Mouse (Mus musculus): Measurements from ENCODE around the gene Cox5a. TPM values are rescaled to one million over a fixed set of nuclear protein-coding genes. Genes with fewer than 3 reads are reported as not detected.

Gene Cox5a
- polyA plus RNA-seq, 1 experiment from 2014 or later = 1,689 TPM

DNA sequence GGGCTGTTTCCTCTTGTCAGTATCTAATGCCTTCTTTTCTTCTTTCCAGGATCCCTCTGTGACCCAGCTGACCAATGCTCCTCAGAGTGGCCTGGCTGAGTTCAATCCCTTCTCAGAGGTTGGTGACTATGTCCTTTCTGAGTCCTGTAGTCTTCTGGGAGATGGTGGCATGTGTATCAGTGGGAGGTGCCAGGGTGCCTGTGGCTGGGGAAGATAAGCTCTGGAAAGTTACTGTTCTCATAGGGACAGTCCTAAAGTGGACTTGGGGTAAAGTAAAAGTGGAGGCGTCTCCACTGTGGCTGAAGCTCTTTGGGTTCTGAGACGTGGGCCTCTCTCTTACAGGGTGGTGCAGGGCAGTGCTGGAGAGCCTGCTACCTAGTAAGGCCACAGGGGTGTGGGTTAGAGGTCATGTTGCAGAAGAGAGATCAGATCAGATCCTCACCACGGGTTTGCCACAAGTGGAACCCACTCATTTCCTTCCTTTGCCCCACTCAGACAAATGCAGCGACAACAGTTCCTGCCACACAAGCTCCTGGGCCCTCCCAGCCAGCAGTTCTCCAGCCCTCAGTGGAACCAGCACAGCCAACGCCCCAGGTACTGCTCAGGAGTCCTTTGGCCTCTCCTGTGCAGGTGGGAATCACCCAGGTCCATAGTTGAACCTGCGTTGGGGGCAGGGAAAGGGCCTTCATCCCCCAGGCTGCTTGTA lies 56.2 kb downstream of the Cox5a start:
- Histone ChIP-seq H3K4me3 (ENCODE audit: control insufficient read depth in 1 of 2, insufficient read depth in 1 of 2, low read depth in 1 of 2, low read length in 2 of 2) (no peak overlapping the region), H3K9ac (ENCODE audit: low read length) (no peak overlapping the region), H3K27ac (replicated peaks in 1 of 2; ENCODE audit: control insufficient read depth in 1 of 2, insufficient read depth in 1 of 2, low read depth in 2 of 2, low read length in 2 of 2) (no peak overlapping the region), H3K27me3 (ENCODE audit: control insufficient read depth, insufficient read depth, low read length) (no peaks in the 10 kb centered on the region), H3K4me1 (ENCODE audit: control insufficient read depth in 2 of 2, insufficient read depth in 2 of 2, low read length in 2 of 2) (peaks cover 0 to 2% of the 10 kb centered on the region in 2 experiments; a peak in 1 of 4 replicates), H3K36me3 (ENCODE audit: control insufficient read depth, insufficient read depth, low read length) (peaks cover 53% of the 10 kb centered on the region), H3K4me2 (ENCODE audit: low read length) (no peak overlapping the region), H3K9me3 (ENCODE audit: control insufficient read depth, low read length) (no peaks in the 10 kb centered on the region)
- WGBS = 74% methylated on average over 6 of the region's 6 CpGs
- ATAC-seq (ENCODE audit: insufficient number of reproducible peaks, insufficient read depth, low FRiP score, low read depth) = no peak

Other genes starting within 250 kb of the Cox5a start
- 18.5 and 21.1 TPM in 2 replicates for gene Ppcdc, start 81.2 kb upstream of the Cox5a start, polyA plus RNA-seq (2014; fragmentation: Nextera tagmentation; extraction: Ambion mirVana)
- gene Scamp5, start 53.2 kb upstream of the Cox5a start, polyA plus RNA-seq (2014; fragmentation: Nextera tagmentation; extraction: Ambion mirVana) = 4.5 and 6.2 TPM in 2 replicates
- gene Rpp25, start 17.2 kb upstream of the Cox5a start, polyA plus RNA-seq (2014; fragmentation: Nextera tagmentation; extraction: Ambion mirVana) = 13.1 and 15.2 TPM in 2 replicates
- gene Fam219b, start 16.3 kb downstream of the Cox5a start, polyA plus RNA-seq (2014; fragmentation: Nextera tagmentation; extraction: Ambion mirVana) = 11.1 and 13.3 TPM in 2 replicates
- 69.2 and 74.3 TPM in 2 replicates for gene Mpi, start 31.5 kb downstream of the Cox5a start, polyA plus RNA-seq (2014; fragmentation: Nextera tagmentation; extraction: Ambion mirVana)
- 56.5 and 58.7 TPM in 2 replicates for gene Scamp2, start 39.7 kb downstream of the Cox5a start, polyA plus RNA-seq (2014; fragmentation: Nextera tagmentation; extraction: Ambion mirVana)
- gene Ulk3, start 68.2 kb downstream of the Cox5a start, polyA plus RNA-seq (2014; fragmentation: Nextera tagmentation; extraction: Ambion mirVana) = 10.9 and 15.0 TPM in 2 replicates
- gene Cplx3, start 85.0 kb downstream of the Cox5a start, polyA plus RNA-seq (2014; fragmentation: Nextera tagmentation; extraction: Ambion mirVana) = not detected in 2 replicates
- gene Lman1l, start 99.5 kb downstream of the Cox5a start, polyA plus RNA-seq (2014; fragmentation: Nextera tagmentation; extraction: Ambion mirVana) = 0.12 TPM in 1 of 2 replicates, not detected in the other
- gene Csk, start 132.4 kb downstream of the Cox5a start, polyA plus RNA-seq (2014; fragmentation: Nextera tagmentation; extraction: Ambion mirVana) = 13.1 and 14.9 TPM in 2 replicates
- not detected in 2 replicates for gene Cyp1a2, start 162.4 kb downstream of the Cox5a start, polyA plus RNA-seq (2014; fragmentation: Nextera tagmentation; extraction: Ambion mirVana)
- gene Cyp1a1, start 166.7 kb downstream of the Cox5a start, polyA plus RNA-seq (2014; fragmentation: Nextera tagmentation; extraction: Ambion mirVana) = 0.12 TPM in 1 of 2 replicates, not detected in the other
- 11.0 and 12.6 TPM in 2 replicates for gene Edc3, start 187.3 kb downstream of the Cox5a start, polyA plus RNA-seq (2014; fragmentation: Nextera tagmentation; extraction: Ambion mirVana)
- gene Clk3, start 244.6 kb downstream of the Cox5a start, polyA plus RNA-seq (2014; fragmentation: Nextera tagmentation; extraction: Ambion mirVana) = 46.3 and 53.2 TPM in 2 replicates